Mouse (Mus musculus): ENCODE measurements at regions not wholly inside any gene's neighbourhood (a gene's known extent, or its start where the extent isn't known, plus 50 kb on each side); places are given as distances from the start of the nearest gene placed in this dataset.

- TF ChIP-seq POLR2A (IDR thresholded peaks at IDR 0.05; ENCODE audit: insufficient read depth, low read length): no peak
- TF ChIP-seq EP300 (IDR thresholded peaks at IDR 0.05; ENCODE audit: insufficient read depth, low read depth, low read length): no peak
- TF ChIP-seq CTCF (IDR thresholded peaks at IDR 0.05; ENCODE audit: low read depth, low read length): no peak
These were observed 103.3 kb downstream of the Tnfsf11 start for GRCm38 (mm10) chr14:78204566-78204863.

All from ES-Bruce4 (cell line).